Mouse (Mus musculus) heart, embryonic 13.5 days (tissue): Measurements from ENCODE around the gene Cecr2. TPM values are rescaled to one million over a fixed set of nuclear protein-coding genes. Genes with fewer than 3 reads are reported as not detected.

ENCODE experiments used
- microRNA-seq: library from miRNA; unstranded; fragments of <30 nt; microRNA quantifications from one replicate; pipeline ENCODE4, GENCODE M21; 2016
- polyA plus RNA-seq: library from polyadenylated mRNA; unstranded; fragments of >200 nt; fragmentation: Nextera tagmentation; extraction: Ambion mirVana; gene quantifications from 2 replicates; pipeline ENCODE4 v1.2.1, GENCODE M21; 2015

The Cecr2 gene
- polyA plus RNA-seq, 1 experiment from 2014 or later: 0.95 TPM

Small RNAs within 50 kb of the gene (microRNA-seq; reads per million reads assigned to microRNA genes)
- gene Gm25193: not detected

Other genes starting within 250 kb of the Cecr2 start
- 4.6 and 4.7 TPM in 2 replicates for gene Il17ra, start 203.1 kb upstream of the Cecr2 start, polyA plus RNA-seq
- gene Tmem121b, start 172.6 kb upstream of the Cecr2 start, polyA plus RNA-seq: 0.05 and 0.07 TPM in 2 replicates
- gene Hdhd5, start 135.1 kb upstream of the Cecr2 start, polyA plus RNA-seq: 13.3 and 14.1 TPM in 2 replicates
- gene Slc25a18, start 107.2 kb downstream of the Cecr2 start, polyA plus RNA-seq: 0.10 TPM in 1 of 2 replicates, not detected in the other
- gene Atp6v1e1, start 156.4 kb downstream of the Cecr2 start, polyA plus RNA-seq: 135 and 136 TPM in 2 replicates
- 26.5 and 27.1 TPM in 2 replicates for gene Bcl2l13, start 169.8 kb downstream of the Cecr2 start, polyA plus RNA-seq